Mouse (Mus musculus) liver, adult 2 months (tissue): Measurements from ENCODE around the gene Med20. TPM values are rescaled to one million over a fixed set of nuclear protein-coding genes. Genes with fewer than 3 reads are reported as not detected.
"Not testable (repeated sequence)": the region's sequence is repeated elsewhere in the genome, so short reads cannot be mapped to it uniquely, and the experiment has no call there.

Experiments
- DNase-seq: peaks from one replicate; pipeline ENCODE4 v3.0.0-alpha.2; 2011; ENCODE audit warnings: low read depth, low spot score; ENCODE audit errors: extremely low read depth
- H3K27ac ChIP-seq: fragments of 200-500 bp; replicated peaks from 2 replicates; pipeline ENCODE4 v1.5.1; 2012; ENCODE audit warnings: low read depth, mild to moderate bottlenecking, control low read depth, inconsistent platforms, low read length; ENCODE audit not compliant: insufficient read depth
- H3K27me3 ChIP-seq: fragments of 200-500 bp; 2 replicates; pipeline ENCODE4 v1.6.1; 2012; ENCODE audit warnings: mild to moderate bottlenecking, moderate library complexity, low read length, inconsistent platforms; ENCODE audit not compliant: control insufficient read depth, insufficient read depth
- H3K36me3 ChIP-seq: fragments of 200-500 bp; 2 replicates; pipeline ENCODE4 v1.6.1; 2012; ENCODE audit warnings: low read length, inconsistent platforms; ENCODE audit not compliant: control insufficient read depth, insufficient read depth
- H3K4me1 ChIP-seq: fragments of 200-500 bp; 2 replicates; pipeline ENCODE4 v1.6.1; 2011; ENCODE audit warnings: low read length; ENCODE audit not compliant: control insufficient read depth, insufficient read depth
- H3K4me3 ChIP-seq: fragments of 200-500 bp; 2 replicates; pipeline ENCODE4 v1.5.1; 2011; ENCODE audit warnings: low read depth, mild to moderate bottlenecking, control low read depth, low read length, moderate library complexity; ENCODE audit not compliant: insufficient read depth
- H3K79me2 ChIP-seq: fragments of 200-500 bp; 2 replicates; pipeline ENCODE4 v1.6.1; 2012; ENCODE audit warnings: inconsistent platforms, mild to moderate bottlenecking, low read length, moderate library complexity; ENCODE audit not compliant: control insufficient read depth, insufficient read depth
- H3K9ac ChIP-seq: fragments of 200-500 bp; 2 replicates; pipeline ENCODE4 v1.6.1; 2012; ENCODE audit warnings: low read depth, mild to moderate bottlenecking, control low read depth, inconsistent platforms, low read length
- CTCF ChIP-seq: fragments of 200-500 bp; IDR thresholded peaks from 2 replicates; pipeline ENCODE4 v1.5.1; 2011; ENCODE audit warnings: low read depth, low read length, control low read depth
- POLR2A ChIP-seq: fragments of 200-500 bp; IDR thresholded peaks from 2 replicates; pipeline ENCODE4 v1.6.1; 2011; ENCODE audit warnings: low read length, control low read depth; ENCODE audit not compliant: insufficient read depth; ENCODE audit errors: extremely low read depth
- WGBS: fragments of 180-500 bp; shearing (Covaris S2); methylation state at CpG from one replicate; pipeline ENCODE4 v1.1.7; 2018; 5-methylcytosine and 5-hydroxymethylcytosine counted together
- polyA plus RNA-seq: library from polyadenylated mRNA; depleted of rRNA; stranded (reverse); fragments of >200 nt; gene quantifications from 2 replicates; pipeline ENCODE4 v1.2.3, GENCODE M21; 2012
- total RNA-seq: library from RNA; depleted of rRNA; stranded (reverse); fragments of >200 nt; gene quantifications from 2 replicates; pipeline ENCODE4 v1.2.3, GENCODE M21; 2014

Med20 gene
- total and polyA plus RNA-seq, 2 experiments: 15.0 to 19.4 TPM

GRCm38 (mm10) chr17:47616119-47616518 is 4.7 kb downstream of the Med20 start:
- TF ChIP-seq POLR2A (no peak), CTCF (no peak)
- H3K79me2 ChIP-seq: peaks cover 47% of the 10 kb centered on the region
- no peak overlapping the region for H3K27ac ChIP-seq
- no peak for DNase-seq
- WGBS: 95% methylated on average over 8 of the region's 8 CpGs
- H3K9ac ChIP-seq: no peak overlapping the region
- H3K27me3 ChIP-seq: no peaks in the 10 kb centered on the region
- H3K36me3 ChIP-seq: peaks cover 24% of the 10 kb centered on the region
- H3K4me1 ChIP-seq: peaks cover 8% of the 10 kb centered on the region
- no peak overlapping the region for H3K4me3 ChIP-seq

- Histone ChIP-seq H3K9ac (no peak overlapping the region), H3K27ac (no peak overlapping the region), H3K79me2 (peaks cover 45% of the 10 kb centered on the region), H3K4me1 (peaks cover 8% of the 10 kb centered on the region), H3K4me3 (no peak overlapping the region), H3K27me3 (no peaks in the 10 kb centered on the region), H3K36me3 (peaks cover 24% of the 10 kb centered on the region)
- no peak for TF ChIP-seq POLR2A
- TF ChIP-seq CTCF: no peak
- DNase-seq: no peak
- 91% methylated on average over 4 of the region's 4 CpGs for WGBS
These were observed 5.3 kb downstream of the Med20 start for GRCm38 (mm10) chr17:47616652-47617051.

GRCm38 (mm10) chr17:47617605-47618307 is 6.4 kb downstream of the Med20 start:
- Histone ChIP-seq H3K27ac (no peak overlapping the region), H3K36me3 (peaks cover 24% of the 10 kb centered on the region), H3K4me1 (peaks cover 3% of the 10 kb centered on the region)

GRCm38 (mm10) chr17:47618556-47619311 is 7.4 kb downstream of the Med20 start:
- peaks cover 34% of the 10 kb centered on the region for H3K36me3 ChIP-seq

More at GRCm38 (mm10) chr17:47617605-47618307, 6.4 kb downstream of the Med20 start:
- Histone ChIP-seq H3K79me2 (peaks cover 34% of the 10 kb centered on the region; the same call in 1 of the 2 replicates), H3K27me3 (no peaks in the 10 kb centered on the region), H3K4me3 (no peak overlapping the region), H3K9ac (no peak overlapping the region)
- WGBS: 93% methylated on average over 9 of the region's 9 CpGs
- no peak for DNase-seq
- no peak for TF ChIP-seq CTCF
- TF ChIP-seq POLR2A: no peak

GRCm38 (mm10) chr17:47622912-47623554 is 11.7 kb downstream of the Med20 start:
- 0 out of 2 replicates have a peak, but pooled peaks cover 10% of the 10 kb centered on the region for H3K79me2 ChIP-seq
- TF ChIP-seq CTCF (no peak), POLR2A (no peak)
- H3K27me3 ChIP-seq: no peaks in the 10 kb centered on the region
- peaks cover 4% of the 10 kb centered on the region for H3K4me1 ChIP-seq
- H3K9ac ChIP-seq: no peak overlapping the region
- no peak overlapping the region for H3K27ac ChIP-seq
- peaks cover 27% of the 10 kb centered on the region for H3K36me3 ChIP-seq
- H3K4me3 ChIP-seq: no peak overlapping the region
- no peak for DNase-seq
- 97% methylated on average over 14 of the region's 14 CpGs for WGBS

More at GRCm38 (mm10) chr17:47618556-47619311, 7.4 kb downstream of the Med20 start:
- TF ChIP-seq POLR2A (no peak), CTCF (no peak)
- Histone ChIP-seq H3K9ac (no peak overlapping the region), H3K27ac (no peak overlapping the region), H3K27me3 (no peaks in the 10 kb centered on the region), H3K4me3 (no peak overlapping the region), H3K4me1 (no peaks in the 10 kb centered on the region), H3K79me2 (peaks cover 29% of the 10 kb centered on the region; the same call in 1 of the 2 replicates)
- WGBS: 89% methylated on average over 13 of the region's 13 CpGs
- DNase-seq: no peak

GRCm38 (mm10) chr17:47624572-47624971 is 13.2 kb downstream of the Med20 start:
- H3K4me1 ChIP-seq, H3K9ac ChIP-seq, H3K27me3 ChIP-seq, H3K4me3 ChIP-seq, DNase-seq, H3K27ac ChIP-seq, H3K79me2 ChIP-seq: not testable (repeated sequence)
- 95% methylated on average over 4 of the region's 5 CpGs for WGBS
- H3K36me3 ChIP-seq: peaks cover 23% of the 10 kb centered on the region
